Mouse (Mus musculus) CD4-positive, CD25-positive, alpha-beta regulatory T cell, adult 9 weeks (primary cell): ENCODE results near the gene Heatr5b. TPM values are rescaled to one million over a fixed set of nuclear protein-coding genes. Genes with fewer than 3 reads are reported as not detected.

Experiments used
- polyA plus RNA-seq: library from polyadenylated mRNA; unstranded; fragments of 100-300 nt; shearing (Covaris generic); gene quantifications from one replicate; pipeline ENCODE4 v1.2.1, GENCODE M21; 2017

Heatr5b gene
- 32.5 TPM for polyA plus RNA-seq

DNA sequence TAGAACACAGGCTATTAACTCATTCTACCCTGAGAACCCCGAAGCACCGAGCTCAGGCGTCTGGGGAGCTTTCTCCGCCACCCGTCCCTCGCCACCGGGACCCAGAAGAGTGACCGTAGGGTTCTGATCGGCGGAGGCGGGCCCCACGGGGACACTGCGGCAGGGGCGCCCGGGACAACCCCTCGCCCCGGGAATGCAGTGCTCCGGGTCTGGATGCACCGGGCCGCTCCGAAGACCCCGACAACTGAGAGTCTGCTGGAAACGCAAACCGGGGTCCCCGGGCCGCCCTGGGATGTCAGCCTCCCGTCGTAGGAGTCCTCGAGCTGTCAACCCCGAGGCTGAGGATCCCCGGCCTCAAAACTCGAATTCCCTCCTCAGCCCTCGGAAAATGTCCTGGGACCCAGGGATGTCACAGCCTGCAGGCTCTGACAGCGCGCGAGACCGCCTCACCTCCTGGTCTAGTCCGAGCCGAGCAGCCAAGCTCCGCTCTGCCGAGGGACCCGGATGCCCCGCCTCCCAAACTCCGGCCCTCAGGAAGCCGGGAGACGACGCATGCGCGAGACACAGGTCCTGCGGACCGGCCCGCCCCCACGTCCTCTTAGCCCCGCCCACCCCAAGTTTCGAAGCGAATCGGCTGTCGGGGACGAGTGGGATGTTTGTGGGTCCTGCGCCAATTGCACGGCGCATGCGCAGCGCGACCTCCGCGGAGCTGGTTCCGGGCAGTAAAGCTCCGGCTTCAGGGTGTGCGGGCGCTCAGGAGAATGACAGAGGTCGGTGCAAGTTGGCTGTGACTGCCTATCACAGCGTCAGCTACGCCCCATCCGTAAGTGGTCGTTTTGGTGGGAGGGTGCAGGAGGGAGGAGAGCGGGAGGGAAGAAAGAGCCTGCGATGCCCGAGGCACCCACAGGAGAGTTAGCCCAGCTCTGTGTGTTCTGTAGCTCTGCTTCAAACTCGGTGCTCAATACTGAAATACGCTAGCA, at the start of gene Heatr5b, which contains the start of gene Gpatch11:
Gene Heatr5b (minus strand): TSS at position 509 of the 980 bp plus-strand sequence.
Gene Gpatch11 (plus strand): TSS at position 712 of the 980 bp plus-strand sequence.

DNA sequence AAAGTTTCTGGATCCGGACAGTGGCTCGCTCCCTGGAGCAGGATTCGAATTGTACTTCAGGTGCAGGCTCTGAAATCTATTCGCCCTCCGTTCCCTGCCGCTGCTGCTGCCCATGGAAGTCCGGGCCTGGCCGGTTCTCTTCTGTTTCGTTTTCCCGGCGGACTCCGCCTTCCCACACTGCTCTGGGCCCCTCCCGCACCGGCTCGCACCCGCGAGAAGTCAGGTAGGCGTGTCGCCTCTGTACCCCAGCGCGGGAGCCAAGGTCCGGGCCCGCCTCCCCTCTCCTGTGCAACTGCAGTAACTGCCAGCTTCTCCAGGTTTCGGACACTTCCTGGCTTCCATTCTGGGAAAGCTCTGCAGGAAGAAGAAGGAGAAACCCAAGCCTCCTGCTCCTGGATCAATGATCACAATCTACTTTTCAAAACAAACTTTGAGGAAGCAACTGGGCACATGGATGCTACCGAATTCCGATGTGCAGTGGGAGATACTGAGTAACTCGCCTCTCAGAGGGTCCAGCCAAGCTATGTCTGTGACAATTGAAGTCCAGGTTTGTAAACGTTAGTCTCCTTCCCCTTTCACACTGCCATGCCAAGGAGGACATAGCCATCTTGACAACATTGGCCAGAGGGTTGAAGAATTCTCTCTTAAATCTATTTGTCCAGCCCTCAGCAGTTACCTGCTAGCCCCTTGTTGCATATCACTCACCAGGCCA, 47.4 kb upstream of the Heatr5b start, which contains the start of gene Eif2ak2:
Gene Eif2ak2 (minus strand): TSS at position 173 of the 712 bp plus-strand sequence.

DNA sequence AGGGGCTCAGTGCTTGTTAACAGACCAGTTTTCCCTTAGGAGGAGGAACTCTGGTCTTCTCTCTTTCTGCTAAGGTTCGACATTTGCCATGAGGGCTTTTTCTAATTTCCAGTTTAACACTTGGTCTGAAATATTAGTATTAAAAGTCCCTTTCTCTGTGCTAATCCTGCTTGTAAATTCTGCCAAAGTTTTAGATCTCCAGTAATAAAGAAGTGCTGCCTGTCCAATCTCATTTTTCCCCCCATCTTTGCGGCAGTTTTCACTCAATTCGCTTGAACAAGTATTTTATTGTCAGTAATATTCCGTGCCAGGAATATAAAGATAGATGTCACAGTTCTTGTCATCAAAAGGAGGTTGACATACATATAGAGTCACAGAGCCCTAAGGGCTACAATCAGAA, 98.1 kb downstream of the Heatr5b start, which contains the start of gene Strn:
Gene Strn (minus strand): TSS at position 101 of the 400 bp plus-strand sequence.

Other genes with a start within 250 kb of the Heatr5b start
- gene Strn, start 98.2 kb downstream of the Heatr5b start, polyA plus RNA-seq = 6.8 TPM
- gene Gpatch11, start 203 bp upstream of the Heatr5b start, polyA plus RNA-seq = 102 TPM
- gene Eif2ak2, start 47.2 kb upstream of the Heatr5b start, polyA plus RNA-seq = 28.4 TPM
- gene Sult6b1, start 71.6 kb upstream of the Heatr5b start, polyA plus RNA-seq = 0.40 TPM
- 67.2 TPM for gene Cebpzos, start 81.1 kb upstream of the Heatr5b start, polyA plus RNA-seq
- 132 TPM for gene Cebpz, start 101.7 kb upstream of the Heatr5b start, polyA plus RNA-seq
- gene Ndufaf7, start 101.8 kb upstream of the Heatr5b start, polyA plus RNA-seq = 50.1 TPM
- gene Prkd3, start 185.5 kb upstream of the Heatr5b start, polyA plus RNA-seq = 19.8 TPM
- 2.4 TPM for gene Qpct, start 216.5 kb upstream of the Heatr5b start, polyA plus RNA-seq